Mouse (Mus musculus) kidney, embryonic 14.5 days (tissue): ENCODE results near the gene Homer2. TPM values are rescaled to one million over a fixed set of nuclear protein-coding genes. Genes with fewer than 3 reads are reported as not detected.

ENCODE experiments used
- ATAC-seq: fragments of 200-750 bp; cut with Nextera tagmentation; 2 replicates; pipeline ENCODE4 v1.8.0; 2017; ENCODE audit warnings: moderate number of reproducible peaks, mild to moderate bottlenecking, moderate TSS enrichment, moderate library complexity; ENCODE audit not compliant: low FRiP score, low TSS enrichment
- H3K27ac ChIP-seq: fragments of 300-500 bp; sonication (generic); 2 replicates; pipeline ENCODE4 v1.5.1; 2014; ENCODE audit warnings: low read depth, mild to moderate bottlenecking, low read length, moderate library complexity, mixed read lengths
- H3K27me3 ChIP-seq: fragments of 300-500 bp; sonication (generic); 2 replicates; pipeline ENCODE4 v1.6.1; 2014; ENCODE audit warnings: mild to moderate bottlenecking, low read length; ENCODE audit not compliant: control insufficient read depth, insufficient read depth
- H3K36me3 ChIP-seq: fragments of 300-500 bp; sonication (generic); 2 replicates; pipeline ENCODE4 v1.6.1; 2014; ENCODE audit warnings: low read length, mixed read lengths; ENCODE audit not compliant: control insufficient read depth, insufficient read depth
- H3K4me1 ChIP-seq: fragments of 300-500 bp; sonication (generic); 2 replicates; pipeline ENCODE4 v1.6.1; 2014; ENCODE audit warnings: low read length, mixed read lengths; ENCODE audit not compliant: control insufficient read depth, insufficient read depth
- H3K4me2 ChIP-seq: fragments of 300-500 bp; sonication (generic); replicated peaks from 2 replicates; pipeline ENCODE4 v1.6.1; 2014; ENCODE audit warnings: low read depth, mild to moderate bottlenecking, low read length
- H3K4me3 ChIP-seq: fragments of 300-500 bp; sonication (generic); 2 replicates; pipeline ENCODE4 v1.5.1; 2014; ENCODE audit warnings: mild to moderate bottlenecking, low read length
- H3K9ac ChIP-seq: fragments of 300-500 bp; sonication (generic); 2 replicates; pipeline ENCODE4 v1.6.1; 2014; ENCODE audit warnings: low read depth, mild to moderate bottlenecking, low read length, moderate library complexity
- H3K9me3 ChIP-seq: fragments of 300-500 bp; sonication (generic); 2 replicates; pipeline ENCODE4 v1.6.1; 2016; ENCODE audit warnings: low read length; ENCODE audit not compliant: control insufficient read depth
- WGBS: fragments of 180-500 bp; shearing (Covaris S2); extraction: QIAGEN DNeasy Blood & Tissue Kit; methylation state at CpG from one replicate; pipeline ENCODE4 v1.1.7; 2014; 5-methylcytosine and 5-hydroxymethylcytosine counted together
- polyA plus RNA-seq: library from polyadenylated mRNA; unstranded; fragments of >200 nt; fragmentation: Nextera tagmentation; extraction: Ambion mirVana; gene quantifications from 2 replicates; pipeline ENCODE4 v1.2.1, GENCODE M21; 2014

Homer2 gene
- polyA plus RNA-seq, 1 experiment from 2014 or later: 14.5 TPM

DNA sequence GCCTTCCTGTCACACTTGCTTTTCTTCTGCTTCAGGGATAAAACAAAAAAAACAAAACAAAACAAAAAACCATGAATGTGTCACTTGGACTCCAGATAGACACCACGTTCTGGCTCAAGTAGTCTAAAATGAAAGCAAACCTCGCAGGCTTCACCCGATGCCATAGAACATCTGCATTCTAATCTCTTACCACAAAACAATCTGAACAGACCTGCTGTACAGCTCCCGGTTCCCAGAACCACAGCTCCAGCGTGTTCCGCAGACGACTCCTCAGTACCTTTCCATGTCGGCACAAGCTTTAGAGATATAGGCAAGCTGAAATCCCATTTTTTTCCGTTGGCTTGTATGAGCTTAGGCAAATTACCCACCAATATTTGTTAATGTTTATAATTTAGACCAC, 22.5 kb upstream of the Homer2 start:
- H3K4me2 ChIP-seq: no peak overlapping the region
- no peaks in the 10 kb centered on the region for H3K9me3 ChIP-seq
- H3K9ac ChIP-seq: no peak overlapping the region
- ATAC-seq: no peak
- no peak overlapping the region for H3K27ac ChIP-seq
- no peaks in the 10 kb centered on the region for H3K27me3 ChIP-seq
- no peaks in the 10 kb centered on the region for H3K36me3 ChIP-seq
- peaks cover 3% of the 10 kb centered on the region; the same call in 1 of the 2 replicates for H3K4me1 ChIP-seq
- 87% methylated on average over 9 of the region's 9 CpGs for WGBS
- no peak overlapping the region for H3K4me3 ChIP-seq

DNA sequence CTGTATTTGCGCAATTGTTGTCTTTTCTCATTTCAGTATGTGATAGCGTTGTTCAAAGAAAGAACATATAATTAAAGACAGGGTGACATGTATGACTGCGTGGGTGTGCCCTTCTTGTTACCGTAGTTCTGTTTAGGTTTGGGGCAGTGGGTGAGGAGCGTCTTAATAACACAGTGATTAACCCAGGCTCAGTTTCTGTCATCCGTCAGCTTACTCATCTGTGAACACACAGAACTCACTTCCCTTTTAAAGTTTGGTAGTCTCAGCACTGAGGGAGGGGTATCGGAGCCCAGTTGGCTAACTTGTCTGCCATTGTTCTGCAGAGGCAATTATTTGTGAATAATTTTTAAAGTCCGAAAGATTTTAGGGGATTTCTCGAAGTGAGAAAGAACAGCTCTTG, 20.4 kb upstream of the Homer2 start:
- no peak overlapping the region for H3K4me2 ChIP-seq
- no peak for ATAC-seq
- H3K4me1 ChIP-seq: peaks cover 3% of the 10 kb centered on the region; the same call in 1 of the 2 replicates
- no peak overlapping the region for H3K27ac ChIP-seq
- 71% methylated on average over 9 of the region's 9 CpGs for WGBS
- no peaks in the 10 kb centered on the region for H3K9me3 ChIP-seq
- H3K9ac ChIP-seq: no peak overlapping the region
- no peak overlapping the region for H3K4me3 ChIP-seq
- no peaks in the 10 kb centered on the region for H3K27me3 ChIP-seq
- H3K36me3 ChIP-seq: no peaks in the 10 kb centered on the region

GRCm38 (mm10) chr7:81726728-81727005, 19.3 kb upstream of the Homer2 start:
- ATAC-seq: no peak; the same call in 1 of the 2 replicates

GRCm38 (mm10) chr7:81725986-81726727, 18.8 kb upstream of the Homer2 start:
- 67% methylated on average over 18 of the region's 18 CpGs for WGBS
- no peak overlapping the region for H3K4me2 ChIP-seq
- no peaks in the 10 kb centered on the region for H3K27me3 ChIP-seq
- no peaks in the 10 kb centered on the region for H3K9me3 ChIP-seq
- H3K9ac ChIP-seq: no peak overlapping the region
- H3K4me3 ChIP-seq: no peak overlapping the region
- no peaks in the 10 kb centered on the region for H3K36me3 ChIP-seq
- no peak for ATAC-seq
- no peak overlapping the region for H3K27ac ChIP-seq
- H3K4me1 ChIP-seq: peaks cover 3% of the 10 kb centered on the region; the same call in 1 of the 2 replicates

More at GRCm38 (mm10) chr7:81726728-81727005, 19.3 kb upstream of the Homer2 start:
- Histone ChIP-seq H3K4me2 (no peak overlapping the region), H3K4me3 (no peak overlapping the region), H3K27me3 (no peaks in the 10 kb centered on the region), H3K4me1 (peaks cover 3% of the 10 kb centered on the region; the same call in 1 of the 2 replicates), H3K9me3 (no peaks in the 10 kb centered on the region), H3K36me3 (no peaks in the 10 kb centered on the region), H3K9ac (no peak overlapping the region), H3K27ac (no peak overlapping the region)
- WGBS: 38% methylated on average over 2 of the region's 2 CpGs

GRCm38 (mm10) chr7:81723851-81724250, 16.5 kb upstream of the Homer2 start:
- no peak for ATAC-seq
- Histone ChIP-seq H3K4me3 (no peak overlapping the region), H3K27ac (no peak overlapping the region), H3K9ac (no peak overlapping the region), H3K27me3 (no peaks in the 10 kb centered on the region), H3K36me3 (no peaks in the 10 kb centered on the region), H3K9me3 (no peaks in the 10 kb centered on the region), H3K4me2 (no peak overlapping the region), H3K4me1 (peaks cover 3% of the 10 kb centered on the region; the same call in 1 of the 2 replicates)
- WGBS: 91% methylated on average over 10 of the region's 10 CpGs

- Histone ChIP-seq H3K27me3 (no peaks in the 10 kb centered on the region), H3K4me2 (no peak overlapping the region), H3K9me3 (no peaks in the 10 kb centered on the region), H3K4me1 (no peaks in the 10 kb centered on the region), H3K27ac (no peak overlapping the region), H3K36me3 (no peaks in the 10 kb centered on the region), H3K9ac (peak overlapping the region; percentile 12; the same call in 1 of the 2 replicates), H3K4me3 (no peak overlapping the region)
- no peak for ATAC-seq
- WGBS: 65% methylated on average over 5 of the region's 5 CpGs
Measured at GRCm38 (mm10) chr7:81721271-81721670, 13.9 kb upstream of the Homer2 start.

DNA sequence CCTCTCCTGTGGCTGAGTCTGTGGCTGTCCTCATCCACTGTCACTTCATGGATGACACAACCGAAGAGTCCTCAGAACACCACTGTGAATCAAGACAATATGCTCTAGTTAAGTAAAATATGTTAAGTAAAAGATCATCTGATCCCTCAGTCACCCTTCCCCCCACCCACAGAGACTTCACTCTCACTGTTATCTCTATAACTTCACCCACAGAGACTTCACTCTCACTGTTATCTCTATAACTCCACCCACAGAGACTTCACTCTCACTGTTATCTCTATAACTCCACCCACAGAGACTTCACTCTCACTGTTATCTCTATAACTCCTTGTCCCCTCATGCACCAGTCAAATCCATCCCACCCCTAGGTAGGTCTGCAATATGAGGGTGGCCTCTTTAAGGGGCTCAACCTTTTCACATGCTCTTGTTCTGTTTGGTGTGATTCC, 11.9 kb upstream of the Homer2 start:
- H3K4me2 ChIP-seq: no peak overlapping the region
- no peak overlapping the region for H3K4me3 ChIP-seq
- no peak overlapping the region for H3K27ac ChIP-seq
- H3K36me3 ChIP-seq: no peaks in the 10 kb centered on the region
- no peaks in the 10 kb centered on the region for H3K9me3 ChIP-seq
- H3K9ac ChIP-seq: no peak overlapping the region
- WGBS: 83% methylated on average over 1 of the region's 1 CpGs
- H3K4me1 ChIP-seq: no peaks in the 10 kb centered on the region
- H3K27me3 ChIP-seq: no peaks in the 10 kb centered on the region
- ATAC-seq: no peak

DNA sequence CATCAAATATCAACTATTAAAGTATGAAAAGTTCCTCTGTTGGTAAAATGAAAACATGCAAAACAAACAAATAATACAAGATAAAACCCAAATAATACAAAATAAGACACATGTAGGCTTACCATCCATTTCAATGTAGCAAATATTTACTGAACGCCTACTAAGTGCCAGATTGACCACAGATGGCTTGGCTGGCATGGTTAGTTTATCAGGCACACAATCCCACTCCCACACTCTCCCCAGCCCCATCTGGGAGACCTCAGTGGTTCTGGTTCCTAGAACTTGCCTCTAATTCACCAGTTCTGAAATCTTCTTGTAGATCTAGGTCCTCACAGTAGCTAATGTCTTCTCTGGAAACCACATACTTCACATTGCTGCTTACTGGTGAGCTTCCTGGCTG, 11.3 kb upstream of the Homer2 start:
- 57% methylated on average over 1 of the region's 1 CpGs for WGBS
- H3K4me1 ChIP-seq: no peaks in the 10 kb centered on the region
- H3K9me3 ChIP-seq: no peaks in the 10 kb centered on the region
- no peak overlapping the region for H3K9ac ChIP-seq
- no peaks in the 10 kb centered on the region for H3K27me3 ChIP-seq
- no peak overlapping the region for H3K27ac ChIP-seq
- no peak overlapping the region for H3K4me3 ChIP-seq
- H3K4me2 ChIP-seq: no peak overlapping the region
- ATAC-seq: no peak
- no peaks in the 10 kb centered on the region for H3K36me3 ChIP-seq

DNA sequence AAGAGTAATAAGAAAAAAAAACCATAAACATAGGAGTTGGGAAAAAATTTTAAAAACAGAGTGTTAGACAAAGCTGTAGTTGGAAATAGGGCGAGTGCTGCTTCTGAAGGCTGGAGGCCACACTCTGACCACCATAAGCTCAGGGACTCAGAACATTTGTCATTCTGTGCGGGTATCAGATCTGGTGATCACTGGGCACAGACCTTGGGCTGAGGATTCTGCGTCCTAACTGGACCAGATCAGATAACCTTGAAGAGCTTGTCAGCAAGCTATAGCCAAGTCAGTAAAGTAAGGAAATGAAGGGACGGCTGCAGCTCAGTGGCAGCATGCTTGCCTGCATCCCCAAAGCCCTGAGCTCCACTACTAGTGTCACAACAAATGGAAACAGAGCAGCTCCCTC, 2.8 kb upstream of the Homer2 start:
- Histone ChIP-seq H3K36me3 (no peaks in the 10 kb centered on the region), H3K4me1 (no peaks in the 10 kb centered on the region), H3K27me3 (peaks cover 13% of the 10 kb centered on the region; the same call in 1 of the 2 replicates), H3K9me3 (no peaks in the 10 kb centered on the region), H3K4me2 (no peak overlapping the region), H3K27ac (no peak overlapping the region), H3K4me3 (no peak overlapping the region), H3K9ac (no peak overlapping the region)
- 88% methylated on average over 4 of the region's 4 CpGs for WGBS
- no peak for ATAC-seq
